ENCODE assay signal across 16 mouse cellular contexts in the genomic region with DNA sequence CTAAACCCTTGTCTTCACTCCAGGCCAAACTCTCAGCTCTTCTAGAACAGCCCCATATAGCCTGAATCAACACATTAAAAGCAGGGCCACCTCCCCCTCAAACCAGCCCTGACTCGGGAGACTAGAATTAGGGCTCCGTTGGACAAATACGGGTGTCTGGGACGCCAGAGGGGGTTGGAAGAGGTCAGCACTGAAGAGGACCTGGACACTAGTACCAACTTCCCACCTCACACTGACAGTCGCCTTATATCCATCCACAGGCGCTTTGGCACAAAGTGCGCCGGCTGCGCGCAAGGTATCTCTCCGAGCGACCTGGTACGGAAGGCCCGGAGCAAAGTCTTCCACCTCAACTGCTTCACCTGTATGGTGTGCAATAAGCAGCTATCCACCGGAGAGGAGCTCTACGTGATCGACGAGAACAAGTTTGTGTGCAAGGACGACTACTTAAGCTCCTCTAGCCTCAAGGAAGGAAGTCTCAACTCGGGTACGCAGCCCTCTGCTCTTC. TPM values are rescaled to one million over a fixed set of nuclear protein-coding genes. Genes with fewer than 3 reads are reported as not detected.
A peak's percentile ranks its signal among the peaks of the same experiment; 100 is the strongest.
DNase-seq lines count a peak whose midpoint lies in the region; ATAC-seq lines count a peak whose summit lies in the region.
"Had no signal": no experiment of that assay in that cellular context is flagged by ENCODE, and none has a peak within 500 bp of the region (broad histone marks: within the 10 kb centered on the region; RNA-seq: fewer than 3 reads in every experiment).

No protein-coding gene starts in this region.

- DNase-seq in forebrain, embryonic 11.5 days (ENCODE audit: low spot score), result peak; percentile 63
- peak; percentile 60 for DNase-seq in hindbrain, embryonic 11.5 days (ENCODE audit: low spot score)
- DNase-seq in midbrain, embryonic 11.5 days (ENCODE audit: low spot score, missing footprints), result peak; percentile 92
- no peak for DNase-seq in kidney, adult 18-20 months
- no peak for DNase-seq in left cerebral cortex, adult 11 months (ENCODE audit: low spot score)
- DNase-seq in cerebellum, adult 11 months, result no peak
- DNase-seq: cerebellum, adult 9-10 months; kidney, adult 9 months; left cerebral cortex, postnatal 4 days; lung, postnatal 36 days; thymus, postnatal 25 days had no signal

- H3K4me2 ChIP-seq in forebrain, embryonic 11.5 days (ENCODE audit: low read depth, low read length, severe bottlenecking), result peak overlapping the region; percentile 77
- H3K4me2 ChIP-seq in hindbrain, embryonic 11.5 days (replicated peaks; ENCODE audit: low read depth, low read length), result peak overlapping the region; percentile 71
- H3K4me2 ChIP-seq in midbrain, embryonic 11.5 days, result peak overlapping the region; percentile 70
- H3K4me2 ChIP-seq in neural tube, embryonic 13.5 days, result peak overlapping the region; percentile 68
- H3K4me2 ChIP-seq: stomach, embryonic 15.5 days had no signal

- peak overlapping the region; percentile 52 for H3K4me3 ChIP-seq in forebrain, embryonic 11.5 days (ENCODE audit: low read depth, low read length)
- H3K4me3 ChIP-seq in hindbrain, embryonic 11.5 days (ENCODE audit: low read depth, low read length), result peak overlapping the region; percentile 54
- peak overlapping the region; percentile 47 for H3K4me3 ChIP-seq in midbrain, embryonic 11.5 days (ENCODE audit: low read depth, low read length)
- H3K4me3 ChIP-seq in neural tube, embryonic 13.5 days, result peak overlapping the region; percentile 59
- H3K4me3 ChIP-seq: stomach, embryonic 15.5 days had no signal

- no peaks in the 10 kb centered on the region for H3K9me3 ChIP-seq in forebrain, embryonic 11.5 days (ENCODE audit: control insufficient read depth, low read length)
- H3K9me3 ChIP-seq in hindbrain, embryonic 11.5 days (ENCODE audit: control insufficient read depth, low read length), result no peaks in the 10 kb centered on the region
- no peaks in the 10 kb centered on the region for H3K9me3 ChIP-seq in midbrain, embryonic 11.5 days (ENCODE audit: control insufficient read depth, low read length)
- H3K9me3 ChIP-seq in neural tube, embryonic 13.5 days, result no peaks in the 10 kb centered on the region
- H3K9me3 ChIP-seq: stomach, embryonic 15.5 days had no signal

- no peak for ATAC-seq in forebrain, embryonic 11.5 days (replicated peaks; ENCODE audit: low FRiP score)
- ATAC-seq in hindbrain, embryonic 11.5 days (ENCODE audit: low FRiP score), result no peak
- no peak for ATAC-seq in midbrain, embryonic 11.5 days (ENCODE audit: low FRiP score)
- ATAC-seq in neural tube, embryonic 13.5 days (ENCODE audit: low read depth), result no peak

- H3K4me1 ChIP-seq in forebrain, embryonic 11.5 days (replicated peaks; ENCODE audit: control insufficient read depth, insufficient read depth, low read length), result peaks cover 20% of the 10 kb centered on the region
- peaks cover 12% of the 10 kb centered on the region for H3K4me1 ChIP-seq in hindbrain, embryonic 11.5 days (replicated peaks; ENCODE audit: control insufficient read depth, insufficient read depth, low read length)
- peaks cover 42% of the 10 kb centered on the region for H3K4me1 ChIP-seq in midbrain, embryonic 11.5 days (ENCODE audit: control insufficient read depth, insufficient read depth, low read length)
- H3K4me1 ChIP-seq in neural tube, embryonic 13.5 days (replicated peaks), result peaks cover 30% of the 10 kb centered on the region

- H3K36me3 ChIP-seq in forebrain, embryonic 11.5 days (ENCODE audit: control insufficient read depth, insufficient read depth, low read length), result no peaks in the 10 kb centered on the region
- H3K36me3 ChIP-seq in hindbrain, embryonic 11.5 days (ENCODE audit: control insufficient read depth, insufficient read depth, low read length), result no peaks in the 10 kb centered on the region
- no peaks in the 10 kb centered on the region for H3K36me3 ChIP-seq in midbrain, embryonic 11.5 days (ENCODE audit: control insufficient read depth, insufficient read depth, low read length)
- peaks cover 4% of the 10 kb centered on the region; the same call in 1 of the 2 replicates for H3K36me3 ChIP-seq in neural tube, embryonic 13.5 days
- H3K36me3 ChIP-seq: stomach, embryonic 15.5 days had no signal

- H3K9ac ChIP-seq in forebrain, embryonic 11.5 days (ENCODE audit: low read length), result peak overlapping the region; percentile 76
- peak overlapping the region; percentile 73 for H3K9ac ChIP-seq in hindbrain, embryonic 11.5 days (ENCODE audit: low read depth, low read length)
- H3K9ac ChIP-seq in midbrain, embryonic 11.5 days (ENCODE audit: low read length), result peak overlapping the region; percentile 71
- peak overlapping the region; percentile 92 for H3K9ac ChIP-seq in neural tube, embryonic 13.5 days
- H3K9ac ChIP-seq: liver, embryonic 14.5 days; stomach, embryonic 15.5 days had no signal

- H3K27ac ChIP-seq in forebrain, embryonic 11.5 days (ENCODE audit: low read depth, low read length), result no peak overlapping the region
- peak overlapping the region; percentile 91 for H3K27ac ChIP-seq in hindbrain, embryonic 11.5 days (ENCODE audit: low read depth, low read length)
- peak overlapping the region; percentile 64 for H3K27ac ChIP-seq in midbrain, embryonic 11.5 days (ENCODE audit: low read depth, low read length)
- peak overlapping the region; percentile 94 for H3K27ac ChIP-seq in neural tube, embryonic 13.5 days (replicated peaks)
- H3K27ac ChIP-seq: liver, embryonic 14.5 days; stomach, embryonic 15.5 days had no signal

- WGBS in forebrain, embryonic 11.5 days, result 4% methylated on average over 21 of the region's 21 CpGs
- WGBS in hindbrain, embryonic 11.5 days, result 2% methylated on average over 21 of the region's 21 CpGs
- WGBS in midbrain, embryonic 11.5 days, result 3% methylated on average over 21 of the region's 21 CpGs
- 2% methylated on average over 21 of the region's 21 CpGs for WGBS in neural tube, embryonic 13.5 days

- peaks cover 79% of the 10 kb centered on the region for H3K27me3 ChIP-seq in forebrain, embryonic 11.5 days (ENCODE audit: control insufficient read depth, insufficient read depth, low read length)
- H3K27me3 ChIP-seq in hindbrain, embryonic 11.5 days (ENCODE audit: control insufficient read depth, insufficient read depth, low read length), result peaks cover 90% of the 10 kb centered on the region
- peaks cover 94% of the 10 kb centered on the region for H3K27me3 ChIP-seq in midbrain, embryonic 11.5 days (ENCODE audit: control insufficient read depth, insufficient read depth, low read length)
- H3K27me3 ChIP-seq in neural tube, embryonic 13.5 days, result peaks cover 97% of the 10 kb centered on the region

RNA-seq across cellular contexts. Expression of a gene that starts 2.8 kb away (rescaled TPM):
- polyA plus RNA-seq in forebrain, embryonic 11.5 days (2014; fragmentation: Nextera tagmentation; extraction: Ambion mirVana), result 22.7 and 25.2 TPM in 2 replicates
- 36.1 and 41.6 TPM in 2 replicates for polyA plus RNA-seq in hindbrain, embryonic 11.5 days (2014; fragmentation: Nextera tagmentation; extraction: Ambion mirVana)
- polyA plus RNA-seq in midbrain, embryonic 11.5 days (2014; fragmentation: Nextera tagmentation; extraction: Ambion mirVana), result 21.5 and 22.0 TPM in 2 replicates
- 42.0 and 46.0 TPM in 2 replicates for polyA plus RNA-seq in neural tube, embryonic 13.5 days (2015; fragmentation: Nextera tagmentation; extraction: Ambion mirVana)
- polyA plus RNA-seq: heart, embryonic 14.5 days; liver, embryonic 14.5 days had no signal

RNA-seq across cellular contexts. Expression of a gene that starts 38.3 kb away (rescaled TPM):
- 4.5 and 6.0 TPM in 2 replicates for polyA plus RNA-seq in forebrain, embryonic 11.5 days (2014; fragmentation: Nextera tagmentation; extraction: Ambion mirVana)
- polyA plus RNA-seq in hindbrain, embryonic 11.5 days (2014; fragmentation: Nextera tagmentation; extraction: Ambion mirVana), result 5.8 and 6.7 TPM in 2 replicates
- 4.2 TPM in 2 replicates for polyA plus RNA-seq in midbrain, embryonic 11.5 days (2014; fragmentation: Nextera tagmentation; extraction: Ambion mirVana)
- polyA plus RNA-seq in neural tube, embryonic 13.5 days (2015; fragmentation: Nextera tagmentation; extraction: Ambion mirVana), result 5.2 and 6.9 TPM in 2 replicates

RNA-seq across cellular contexts. Expression of a gene that starts 42.0 kb away (rescaled TPM):
- not detected in 2 replicates for polyA plus RNA-seq in forebrain, embryonic 11.5 days (2014; fragmentation: Nextera tagmentation; extraction: Ambion mirVana)
- not detected in 2 replicates for polyA plus RNA-seq in hindbrain, embryonic 11.5 days (2014; fragmentation: Nextera tagmentation; extraction: Ambion mirVana)
- polyA plus RNA-seq in midbrain, embryonic 11.5 days (2014; fragmentation: Nextera tagmentation; extraction: Ambion mirVana), result not detected in 2 replicates
- polyA plus RNA-seq in neural tube, embryonic 13.5 days (2015; fragmentation: Nextera tagmentation; extraction: Ambion mirVana), result not detected in 2 replicates
- polyA plus RNA-seq: embryonic facial prominence, embryonic 11.5 days; heart, embryonic 14.5 days had no signal

Comparison
In these comparisons a context has a peak if more than half of its experiments do, and no peak if none do; other contexts are left out.
1. DNase-seq: peak in forebrain, embryonic 11.5 days (single experiment), hindbrain, embryonic 11.5 days (single experiment) and midbrain, embryonic 11.5 days (single experiment); none in kidney, adult 18-20 months (single experiment), left cerebral cortex, adult 11 months (single experiment) and cerebellum, adult 11 months (single experiment).
2. Peak in every context shown above with its lines, with median percentiles within 50 percentile points of each other: H3K4me2 ChIP-seq, H3K4me3 ChIP-seq and H3K9ac ChIP-seq.